Mouse (Mus musculus) heart, postnatal 0 days (tissue): ENCODE results near the gene Pde4dip.

Experiments used
- CTCF ChIP-seq: IDR thresholded peaks from 2 replicates; pipeline ENCODE4 v1.5.1; 2016; ENCODE audit warnings: antibody characterized with exemption, control low read depth, low read depth
- EP300 ChIP-seq: IDR thresholded peaks from 2 replicates; pipeline ENCODE4 v1.6.1; 2016; ENCODE audit warnings: antibody characterized with exemption, low read depth

DNA sequence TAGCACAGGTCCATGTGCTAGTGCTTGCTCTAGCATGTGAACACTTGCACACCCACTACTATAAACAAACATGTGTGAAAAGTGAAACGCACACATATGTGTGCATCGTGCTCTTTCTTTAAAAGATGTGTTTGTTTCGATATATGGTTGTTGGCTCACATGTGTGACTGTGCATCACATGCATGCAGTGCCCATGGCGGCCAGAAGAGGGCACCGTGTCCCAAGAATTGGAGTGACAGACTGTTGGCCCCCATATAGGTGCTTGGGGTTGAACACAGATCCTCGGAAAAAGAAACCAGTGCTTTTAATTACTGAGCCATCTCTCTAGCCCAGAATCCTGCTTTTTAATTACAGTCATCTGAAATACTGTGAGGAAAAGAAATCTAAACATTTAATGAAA, 6.2 kb upstream of the Pde4dip start:
- TF ChIP-seq CTCF: peak; percentile 42
- TF ChIP-seq EP300: no peak
